Mouse (Mus musculus) C2C12 (cell line): ENCODE results near the gene Bglap2.

ENCODE experiments used
- CTCF ChIP-seq: IDR thresholded peaks from one replicate; pipeline ENCODE4 v1.5.1; 2011; ENCODE audit not compliant: control insufficient read depth, insufficient read depth, insufficient read length
- FOSL1 ChIP-seq: IDR thresholded peaks from one replicate; pipeline ENCODE4 v1.8.0; 2011; ENCODE audit warnings: mild to moderate bottlenecking, low read length; ENCODE audit not compliant: poor library complexity, insufficient read depth, severe bottlenecking
- MAX ChIP-seq: IDR thresholded peaks from one replicate; pipeline ENCODE4 v1.6.1; 2011; ENCODE audit warnings: mild to moderate bottlenecking, control low read depth
- MYOD1 ChIP-seq: IDR thresholded peaks from one replicate; pipeline ENCODE4 v1.6.1; 2011; ENCODE audit warnings: low read depth; ENCODE audit not compliant: control insufficient read depth, insufficient read length
- MYOG ChIP-seq: IDR thresholded peaks from one replicate; pipeline ENCODE4 v1.6.1; 2011; ENCODE audit not compliant: control insufficient read depth, insufficient read length; ENCODE audit errors: extremely low read depth
- USF1 ChIP-seq: IDR thresholded peaks from one replicate; pipeline ENCODE4 v1.6.1; 2011; ENCODE audit warnings: low read depth, mild to moderate bottlenecking, control low read depth, moderate library complexity

- TF ChIP-seq CTCF (no peak), MAX (no peak), MYOG (no peak), MYOD1 (no peak), FOSL1 (no peak), USF1 (no peak)
Measured at GRCm38 (mm10) chr3:88354396-88355165, 23.9 kb downstream of the Bglap2 start.
